Mouse (Mus musculus) central nervous system, embryonic 14 days (tissue): ENCODE data around the gene Rgs9bp. TPM values are rescaled to one million over a fixed set of nuclear protein-coding genes. Genes with fewer than 3 reads are reported as not detected.

Experiments used
- polyA plus RNA-seq: library from polyadenylated mRNA; depleted of rRNA; stranded (reverse); fragments of >200 nt; gene quantifications from 2 replicates; pipeline ENCODE4 v1.2.3, GENCODE M21; 2012; rRNA removed

The Rgs9bp gene
- polyA plus RNA-seq = 0.23 and 0.26 TPM in 2 replicates

DNA sequence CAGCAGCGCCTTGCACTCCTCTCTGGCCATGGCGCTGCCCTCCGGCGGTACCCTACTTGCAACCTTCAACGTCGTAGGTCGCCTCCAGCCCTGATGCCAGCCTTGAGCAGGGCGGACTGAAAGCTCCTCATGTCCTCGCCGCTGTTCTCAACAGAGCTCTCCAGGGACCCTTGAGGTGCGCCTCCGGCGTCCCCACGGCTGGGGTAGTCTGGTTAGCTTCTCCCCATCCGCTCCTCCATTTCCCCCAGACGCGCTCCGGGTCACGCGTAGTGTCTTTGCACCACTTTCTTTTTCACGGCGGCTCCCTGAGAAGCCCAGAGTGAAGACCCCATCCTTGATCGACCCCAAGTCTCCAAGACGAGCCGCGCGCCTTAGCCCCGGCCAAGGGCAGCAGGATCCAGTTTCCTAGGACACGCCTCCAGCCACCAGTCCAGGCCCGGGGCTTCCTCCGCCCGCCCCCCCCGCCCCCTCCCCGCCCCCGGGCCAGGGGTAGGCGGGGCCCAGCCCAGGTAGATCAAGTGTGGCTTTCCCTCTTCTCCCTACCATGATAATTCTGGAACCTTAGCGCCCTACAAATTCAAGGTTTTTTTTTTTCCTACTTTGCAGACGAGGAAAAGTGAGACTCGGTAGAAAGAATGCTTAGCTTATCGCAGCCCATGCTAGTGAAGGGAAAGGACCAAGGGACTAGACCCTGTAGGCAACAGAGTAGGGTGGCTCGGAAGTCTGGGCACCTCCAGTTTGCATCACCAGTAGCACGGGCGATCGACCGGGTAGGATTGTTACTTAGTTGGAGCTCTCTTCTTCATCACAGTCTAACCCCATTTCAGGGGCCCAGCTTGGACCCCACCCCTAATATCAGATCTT lies at the start of gene Rgs9bp:
Rgs9bp (minus strand) TSS at position 392 of the 864 bp plus-strand sequence.

GRCm38 (mm10) chr7:35586055-35586905 lies 898 bp upstream of the Rgs9bp start, which contains the start of gene Ankrd27:
Ankrd27 (plus strand) TSS chr7:35586244.

DNA sequence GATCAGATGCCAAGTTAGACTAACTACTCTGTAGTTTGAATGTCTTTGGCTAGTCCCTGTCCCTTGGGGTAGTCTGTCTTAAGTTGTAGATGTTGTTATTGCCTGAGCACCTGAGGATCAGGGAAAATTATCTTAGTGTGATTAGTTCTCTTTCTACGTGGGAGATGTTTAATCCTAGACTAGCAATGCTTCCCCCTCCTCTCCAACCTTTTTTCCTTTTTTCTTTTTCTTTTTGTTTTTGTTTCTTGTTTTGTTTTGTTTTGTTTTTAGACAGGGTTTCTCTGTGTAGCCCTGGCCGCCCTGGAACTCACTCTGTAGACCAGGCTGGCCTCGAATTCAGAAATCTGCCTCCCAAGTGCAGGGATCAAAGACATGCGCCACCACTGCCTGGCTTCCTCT lies 29.2 kb downstream of the Rgs9bp start, which contains the start of gene Nudt19:
Nudt19 (minus strand) TSS at position 100 of the 399 bp plus-strand sequence.

DNA sequence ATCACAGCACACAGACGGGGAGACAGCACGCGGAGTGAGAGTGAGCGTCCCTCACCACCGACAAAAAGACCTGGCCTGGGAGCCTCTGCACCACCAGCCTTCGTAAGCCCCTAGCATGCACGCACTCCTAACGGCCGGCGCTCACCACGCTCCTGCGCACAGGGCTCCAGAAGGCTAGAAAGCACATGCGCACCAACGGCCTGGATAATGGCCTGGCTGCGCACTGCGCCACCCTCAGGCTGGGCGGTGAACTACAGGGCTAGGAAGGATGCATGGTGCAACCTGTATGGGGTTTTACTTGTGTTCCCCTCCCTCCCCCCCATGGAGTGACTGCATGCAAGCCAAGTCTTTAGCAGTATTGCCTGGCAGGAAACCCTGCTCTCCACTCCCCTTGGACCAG lies 47.8 kb downstream of the Rgs9bp start, which contains the start of gene Tdrd12:
Tdrd12 (minus strand) TSS at position 184 of the 400 bp plus-strand sequence.

Other genes starting within 250 kb of the Rgs9bp start
- 6.9 and 7.5 TPM in 2 replicates for gene Faap24, start 188.7 kb downstream of the Rgs9bp start, polyA plus RNA-seq
- 34.6 and 37.7 TPM in 2 replicates for gene Cep89, start 188.5 kb downstream of the Rgs9bp start, polyA plus RNA-seq
- 0.07 and 0.21 TPM in 2 replicates for gene Slc7a9, start 136.8 kb downstream of the Rgs9bp start, polyA plus RNA-seq
- gene Tdrd12, start 47.8 kb downstream of the Rgs9bp start, polyA plus RNA-seq = 0.25 and 0.31 TPM in 2 replicates
- gene Nudt19, start 29.3 kb downstream of the Rgs9bp start, polyA plus RNA-seq = 47.6 and 49.7 TPM in 2 replicates
- 30.1 and 30.4 TPM in 2 replicates for gene Ankrd27, start 662 bp upstream of the Rgs9bp start, polyA plus RNA-seq
- gene Pdcd5, start 61.9 kb upstream of the Rgs9bp start, polyA plus RNA-seq = 217 and 222 TPM in 2 replicates
- 20.4 and 23.1 TPM in 2 replicates for gene Dpy19l3, start 168.9 kb upstream of the Rgs9bp start, polyA plus RNA-seq
- 18.7 TPM in 2 replicates for gene Zfp507, start 217.4 kb upstream of the Rgs9bp start, polyA plus RNA-seq